8 mouse cellular contexts compared by ENCODE assay signal in genomic region chr2:34249961-34250658, GRCm38 (mm10).
A peak's percentile ranks its signal among the peaks of the same experiment; 100 is the strongest.
DNase-seq lines count a peak whose midpoint lies in the region; ATAC-seq and TF ChIP-seq lines count a peak whose summit lies in the region.

No protein-coding gene starts in this region.

- TF ChIP-seq RAD21 in CH12.LX (IDR thresholded peaks at IDR 0.05; ENCODE audit: low read depth, low read length), result no peak

- no peak for TF ChIP-seq CTCF in gastrocnemius, adult 2 months (IDR thresholded peaks at IDR 0.05)
- TF ChIP-seq CTCF in CH12.LX (conservative IDR thresholded peaks at IDR 0.05 in 1 of 2, IDR thresholded peaks at IDR 0.05 in 1 of 2; ENCODE audit: low read depth in 2 of 2, low read length in 2 of 2), result no peak
- no peak for TF ChIP-seq CTCF in liver, adult 2 months (IDR thresholded peaks at IDR 0.05; ENCODE audit: low read depth, low read length)

- dilution Hi-C loops in CH12.LX (cut with MboI; ENCODE audit: extremely low pct_ligation_motif_present, extremely low pct_unique_long_range_greater_than_20kb, low sequenced_read_pairs), result no loop called here

- peak overlapping the region; percentile 4; the same call in 1 of the 2 replicates for H3K27ac ChIP-seq in gastrocnemius, adult 2 months
- H3K27ac ChIP-seq in CH12.LX (ENCODE audit: insufficient read depth, low read depth), result no peak overlapping the region
- peak overlapping the region; percentile 82 for H3K27ac ChIP-seq in forebrain, embryonic 13.5 days
- H3K27ac ChIP-seq in liver, adult 2 months (replicated peaks; ENCODE audit: insufficient read depth, low read depth, low read length), result no peak overlapping the region

- in situ Hi-C loops in CH12.LX (cut with MboI; ENCODE audit: low pct_ligation_motif_present, low pct_unique_long_range_greater_than_20kb, low sequenced_read_pairs), result no loop called here

- peak overlapping the region; percentile 76 for H3K4me3 ChIP-seq in gastrocnemius, adult 2 months
- peak overlapping the region in 1 of 3 experiments; percentile 36 for H3K4me3 ChIP-seq in CH12.LX (replicated peaks in 1 of 3; ENCODE audit: low read depth in 2 of 3, low read length in 2 of 3, poor library complexity in 1 of 3)
- peak overlapping the region; percentile 42 for H3K4me3 ChIP-seq in forebrain, embryonic 13.5 days
- H3K4me3 ChIP-seq in liver, adult 2 months (ENCODE audit: insufficient read depth, low read depth, low read length), result peak overlapping the region; percentile 65

- 2% methylated on average over 18 of the region's 18 CpGs for WGBS in forebrain, embryonic 13.5 days
- 18% methylated on average over 18 of the region's 18 CpGs for WGBS in liver, adult 2 months

- no peaks in the 10 kb centered on the region for H3K36me3 ChIP-seq in CH12.LX (replicated peaks in 1 of 2; ENCODE audit: control insufficient read depth in 1 of 2, insufficient read depth in 1 of 2, low read length in 1 of 2)
- H3K36me3 ChIP-seq in forebrain, embryonic 13.5 days (ENCODE audit: poor library complexity, severe bottlenecking), result no peaks in the 10 kb centered on the region
- H3K36me3 ChIP-seq in liver, adult 2 months (ENCODE audit: control insufficient read depth, insufficient read depth, low read length), result no peaks in the 10 kb centered on the region

- no peak overlapping the region for H3K9ac ChIP-seq in CH12.LX (ENCODE audit: insufficient read depth, low read depth)
- peak overlapping the region; percentile 60 for H3K9ac ChIP-seq in forebrain, embryonic 13.5 days
- 0 out of 2 replicates have a peak overlapping the region, but pooled peaks have one; percentile 2 for H3K9ac ChIP-seq in liver, adult 2 months (ENCODE audit: low read depth, low read length)

- no peaks in the 10 kb centered on the region for H3K79me2 ChIP-seq in CH12.LX (replicated peaks; ENCODE audit: control insufficient read depth, extremely low read depth, insufficient read depth, poor library complexity, severe bottlenecking)
- H3K79me2 ChIP-seq in liver, adult 2 months (ENCODE audit: control insufficient read depth, insufficient read depth, low read length), result no peaks in the 10 kb centered on the region

- no peak for DNase-seq in gastrocnemius, adult 2 months
- DNase-seq in gastrocnemius, adult 18-20 months (ENCODE audit: low spot score), result no peak
- no peak for DNase-seq in CH12.LX (ENCODE audit: extremely low read depth)
- DNase-seq in liver, adult 2 months (ENCODE audit: extremely low read depth, low read depth, low spot score), result no peak
- no peak for DNase-seq in left cerebral cortex, postnatal 10 days (ENCODE audit: extremely low spot score in 1 of 2, low spot score in 2 of 2)
- no peak for DNase-seq in layer of hippocampus, adult 9-10 months (ENCODE audit: low spot score)

- no peaks in the 10 kb centered on the region for H3K4me1 ChIP-seq in CH12.LX (ENCODE audit: control insufficient read depth in 1 of 2, insufficient read depth in 2 of 2)
- peaks cover 65% of the 10 kb centered on the region for H3K4me1 ChIP-seq in forebrain, embryonic 13.5 days
- peaks cover 2% of the 10 kb centered on the region for H3K4me1 ChIP-seq in liver, adult 2 months (ENCODE audit: control insufficient read depth, insufficient read depth, low read length)

- TF ChIP-seq POLR2A in CH12.LX (IDR thresholded peaks at IDR 0.05; ENCODE audit: low read depth, low read length), result no peak
- no peak for TF ChIP-seq POLR2A in liver, adult 2 months (IDR thresholded peaks at IDR 0.05; ENCODE audit: extremely low read depth, insufficient read depth, low read length)

- intact Hi-C loops in gastrocnemius, adult 2 months (cut with DNase I), result no loop called here
- intact Hi-C loops in left cerebral cortex, postnatal 10 days (cut with DNase I), result loop anchor here (10.0 kb wide), 2 partner anchors 115 to 275 kb away; no protein-coding TSS in a partner anchor

- peak; percentile 63 for ATAC-seq in forebrain, embryonic 13.5 days
- ATAC-seq in CD4-positive, CD25-positive, alpha-beta regulatory T cell, adult 4 months, result no peak

- no peak for TF ChIP-seq EP300 in CH12.LX (IDR thresholded peaks at IDR 0.05; ENCODE audit: low read length)

- peak overlapping the region; percentile 98 for H3K4me2 ChIP-seq in CH12.LX (ENCODE audit: insufficient read depth, low read depth, poor library complexity, severe bottlenecking)
- H3K4me2 ChIP-seq in forebrain, embryonic 13.5 days, result peak overlapping the region; percentile 76

- no peaks in the 10 kb centered on the region for H3K9me3 ChIP-seq in CH12.LX (replicated peaks; ENCODE audit: low read length)
- no peaks in the 10 kb centered on the region for H3K9me3 ChIP-seq in forebrain, embryonic 13.5 days (replicated peaks)

- no peaks in the 10 kb centered on the region for H3K27me3 ChIP-seq in CH12.LX (replicated peaks)
- H3K27me3 ChIP-seq in forebrain, embryonic 13.5 days, result 0 out of 2 replicates have a peak, but pooled peaks cover 16% of the 10 kb centered on the region
- peaks cover 2% of the 10 kb centered on the region; the same call in 1 of the 2 replicates for H3K27me3 ChIP-seq in liver, adult 2 months (ENCODE audit: control insufficient read depth, insufficient read depth, low read length)

TF ChIP-seq in CH12.LX, 34 proteins besides CTCF, POLR2A, EP300 and RAD21:
- TF ChIP-seq IRF4 (IDR thresholded peaks at IDR 0.05; ENCODE audit: low read depth, low read length) (no peak), USF1 (IDR thresholded peaks at IDR 0.05; ENCODE audit: low read depth, low read length) (no peak), MXI1 (IDR thresholded peaks at IDR 0.05; ENCODE audit: low read depth, low read length) (no peak), MAZ (IDR thresholded peaks at IDR 0.05; ENCODE audit: low read depth, low read length) (no peak), SIN3A (IDR thresholded peaks at IDR 0.05; ENCODE audit: low read length) (no peak), KAT2A (IDR thresholded peaks at IDR 0.05; ENCODE audit: insufficient replicate concordance, low read length) (no peak)

Comparison
In these comparisons a context has a peak if more than half of its experiments do, and no peak if none do; other contexts are left out.
1. H3K27ac ChIP-seq: peak in gastrocnemius, adult 2 months (single experiment) and forebrain, embryonic 13.5 days (single experiment); none in CH12.LX (single experiment) and liver, adult 2 months (single experiment).